Mouse (Mus musculus): ENCODE results near the gene Krtap16-3. TPM values are rescaled to one million over a fixed set of nuclear protein-coding genes. Genes with fewer than 3 reads are reported as not detected.

The Krtap16-3 gene
- polyA plus RNA-seq (2012; rRNA removed): not detected in 2 replicates

DNA sequence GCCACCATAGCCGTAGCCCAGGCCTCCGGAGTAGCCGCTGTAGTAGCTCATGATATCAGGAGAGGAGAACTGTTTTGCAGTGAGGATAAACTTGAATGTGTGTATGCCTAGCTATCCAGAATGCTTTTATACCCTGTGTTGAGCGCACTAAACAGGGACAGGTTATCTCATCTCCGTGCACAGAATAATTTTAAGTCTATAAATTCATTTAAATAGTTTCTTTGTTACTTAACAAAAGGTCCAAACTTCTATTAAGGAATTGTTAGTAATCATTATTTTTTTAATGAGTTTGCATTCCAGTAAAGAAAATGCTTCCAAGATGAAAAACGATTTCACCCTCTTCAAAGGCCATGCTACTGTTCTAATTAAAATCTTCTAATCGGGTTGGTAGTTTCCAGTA lies at the start of gene Krtap16-3:
Gene Krtap16-3 (minus strand): TSS at position 101 of the 400 bp plus-strand sequence.
- no peak for DNase-seq (ENCODE audit: extremely low spot score in 1 of 2, low spot score in 1 of 2)

DNA sequence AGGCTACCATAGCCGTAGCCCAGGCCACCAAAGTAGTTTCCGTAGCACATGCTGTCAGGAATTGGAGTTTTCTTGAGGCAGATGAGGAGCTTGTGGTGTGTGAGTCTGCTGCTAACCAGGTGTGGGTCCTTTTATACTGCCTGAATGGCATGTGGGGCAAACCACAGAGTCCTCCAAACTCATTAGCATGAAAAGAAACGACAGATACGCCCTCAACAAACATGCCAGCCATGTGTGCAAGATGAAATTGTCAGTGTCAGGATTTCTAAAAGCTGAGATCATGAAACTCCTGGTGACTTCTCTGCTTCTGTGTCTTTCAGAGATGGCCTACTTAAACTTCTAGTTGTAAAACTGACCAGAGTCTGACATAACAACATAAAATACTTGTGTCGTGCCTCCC lies 48.0 kb upstream of the Krtap16-3 start, which contains the start of gene Krtap22-2:
Gene Krtap22-2 (minus strand): TSS at position 101 of the 400 bp plus-strand sequence.
- no peak for DNase-seq (ENCODE audit: extremely low spot score in 1 of 2, low spot score in 1 of 2)

DNA sequence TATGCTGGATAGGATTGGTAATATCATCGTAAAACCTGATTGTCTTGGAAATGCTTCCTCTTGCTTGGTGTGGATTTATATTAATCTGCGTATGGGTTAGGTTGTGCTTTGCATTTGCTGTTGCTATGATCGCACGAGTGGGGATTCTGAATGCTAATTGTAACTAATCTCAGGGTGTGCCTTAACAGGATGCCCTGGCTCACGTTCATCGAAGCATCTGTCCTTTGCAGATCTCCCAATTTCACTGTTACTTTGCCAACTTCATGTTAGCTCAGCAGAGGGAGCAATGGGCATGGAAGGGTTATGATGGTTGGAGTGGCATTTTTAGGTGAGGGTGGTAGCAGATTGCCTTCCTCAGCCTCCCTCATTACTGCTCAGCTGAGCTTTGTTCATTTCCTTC lies 21.6 kb downstream of the Krtap16-3 start:
- DNase-seq (ENCODE audit: extremely low spot score in 1 of 2, low spot score in 1 of 2): no peak

DNA sequence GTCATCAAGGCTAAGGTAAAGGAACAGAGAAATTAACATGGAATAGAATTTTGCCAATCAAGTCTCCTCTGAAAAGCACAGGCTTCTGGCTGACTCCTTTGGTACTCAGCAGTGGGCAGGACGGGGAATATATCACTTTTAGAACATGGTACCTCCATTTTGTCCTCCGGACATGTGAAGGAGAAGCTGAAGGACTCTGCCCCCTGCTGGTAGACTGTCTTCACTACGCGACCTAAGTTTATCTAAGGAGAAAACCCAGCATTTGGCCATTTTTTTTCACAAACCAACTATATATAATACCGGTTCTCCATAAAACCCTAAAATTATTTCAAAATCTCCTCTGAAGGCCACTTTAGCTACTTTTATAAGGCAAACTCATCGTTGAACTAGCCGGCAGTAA lies 24.4 kb downstream of the Krtap16-3 start:
- peak in 1 of 2 experiments; percentile 1 for DNase-seq (ENCODE audit: extremely low spot score in 1 of 2, low spot score in 1 of 2)

DNA sequence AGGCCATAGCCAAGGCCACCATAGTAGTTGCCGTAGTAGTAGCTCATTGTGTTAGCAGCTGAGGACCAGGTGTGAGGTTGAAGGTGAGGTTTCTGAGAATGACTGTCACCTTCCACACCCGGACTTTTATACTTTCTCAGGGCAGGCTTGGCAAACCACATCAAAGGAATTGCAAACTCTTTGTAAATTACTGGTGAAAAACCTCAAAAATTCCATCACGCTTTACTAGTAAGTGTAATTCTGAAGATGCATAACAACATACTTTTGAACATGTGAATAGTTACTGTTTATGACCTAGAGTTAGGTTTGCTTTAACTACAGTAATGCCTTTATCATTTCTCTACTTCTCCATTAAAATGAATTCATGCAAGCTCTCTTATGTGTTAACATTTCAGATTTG lies 30.5 kb downstream of the Krtap16-3 start, which contains the start of gene Krtap19-9b:
Gene Krtap19-9b (minus strand): TSS at position 101 of the 400 bp plus-strand sequence.
- DNase-seq (ENCODE audit: extremely low spot score in 1 of 2, low spot score in 1 of 2): no peak

Other genes with a start within 250 kb of the Krtap16-3 start
- not detected in 2 replicates for gene Krtap13-1, start 234.0 kb downstream of the Krtap16-3 start, polyA plus RNA-seq (2012; rRNA removed)
- gene Krtap13, start 211.2 kb downstream of the Krtap16-3 start, polyA plus RNA-seq (2012; rRNA removed): not detected in 2 replicates
- gene 2310034C09Rik, start 204.0 kb downstream of the Krtap16-3 start, polyA plus RNA-seq (2012; rRNA removed): not detected in 2 replicates
- not detected in 2 replicates for gene 2310057N15Rik, start 188.7 kb downstream of the Krtap16-3 start, polyA plus RNA-seq (2012; rRNA removed)
- not detected in 2 replicates for gene Gm5965, start 185.0 kb downstream of the Krtap16-3 start, polyA plus RNA-seq (2012; rRNA removed)
- gene Gm20741, start 150.7 kb downstream of the Krtap16-3 start, polyA plus RNA-seq (2012; rRNA removed): not detected in 2 replicates
- not detected in 2 replicates for gene Krtap15, start 142.7 kb downstream of the Krtap16-3 start, polyA plus RNA-seq (2012; rRNA removed)
- gene Krtap14, start 136.7 kb downstream of the Krtap16-3 start, polyA plus RNA-seq (2012; rRNA removed): not detected in 2 replicates
- not detected in 2 replicates for gene Krtap19-1, start 93.5 kb downstream of the Krtap16-3 start, polyA plus RNA-seq (2012; rRNA removed)
- not detected in 2 replicates for gene Krtap19-2, start 88.6 kb downstream of the Krtap16-3 start, polyA plus RNA-seq (2012; rRNA removed)
- gene Krtap19-3, start 84.8 kb downstream of the Krtap16-3 start, polyA plus RNA-seq (2012; rRNA removed): not detected in 2 replicates
- not detected in 2 replicates for gene Krtap19-4, start 77.8 kb downstream of the Krtap16-3 start, polyA plus RNA-seq (2012; rRNA removed)
- gene Krtap19-5, start 66.4 kb downstream of the Krtap16-3 start, polyA plus RNA-seq (2012; rRNA removed): not detected in 2 replicates
- gene Krtap19-9b, start 30.6 kb downstream of the Krtap16-3 start, polyA plus RNA-seq (2012; rRNA removed): not detected in 2 replicates
- gene Krtap22-2, start 47.9 kb upstream of the Krtap16-3 start, polyA plus RNA-seq (2012; rRNA removed): not detected in 2 replicates
- not detected in 2 replicates for gene Gm10229, start 52.4 kb upstream of the Krtap16-3 start, polyA plus RNA-seq (2012; rRNA removed)
- gene Krtap6-1, start 68.8 kb upstream of the Krtap16-3 start, polyA plus RNA-seq (2012; rRNA removed): not detected in 2 replicates
- gene Gm10228, start 78.6 kb upstream of the Krtap16-3 start, polyA plus RNA-seq (2012; rRNA removed): not detected in 2 replicates
- gene Krtap6-5, start 85.0 kb upstream of the Krtap16-3 start, polyA plus RNA-seq (2012; rRNA removed): not detected in 2 replicates
- gene 1110025L11Rik, start 101.1 kb upstream of the Krtap16-3 start, polyA plus RNA-seq (2012; rRNA removed): not detected in 2 replicates
- gene Krtap6-3, start 121.1 kb upstream of the Krtap16-3 start, polyA plus RNA-seq (2012; rRNA removed): not detected in 2 replicates
- gene Gm6358, start 178.0 kb upstream of the Krtap16-3 start, polyA plus RNA-seq (2012; rRNA removed): not detected in 2 replicates
- not detected in 2 replicates for gene Gm10061, start 188.2 kb upstream of the Krtap16-3 start, polyA plus RNA-seq (2012; rRNA removed)
- not detected in 2 replicates for gene Gm9789, start 195.1 kb upstream of the Krtap16-3 start, polyA plus RNA-seq (2012; rRNA removed)
- not detected in 2 replicates for gene Gm7735, start 206.6 kb upstream of the Krtap16-3 start, polyA plus RNA-seq (2012; rRNA removed)
- gene 1110057P08Rik, start 211.9 kb upstream of the Krtap16-3 start, polyA plus RNA-seq (2012; rRNA removed): not detected in 2 replicates
- gene Krtap20-2, start 243.0 kb upstream of the Krtap16-3 start, polyA plus RNA-seq (2012; rRNA removed): not detected in 2 replicates

Measured in frontal cortex, adult 2 months (tissue).